Mouse (Mus musculus) cerebellum, adult 2 months (tissue): Measurements from ENCODE around the gene Smarca4.

Experiments used
- CTCF ChIP-seq: fragments of 200-500 bp; IDR thresholded peaks from 2 replicates; pipeline ENCODE4 v1.5.1; 2011; ENCODE audit warnings: low read depth, mild to moderate bottlenecking, control low read depth, low read length, moderate library complexity, borderline replicate concordance; ENCODE audit not compliant: insufficient read depth
- POLR2A ChIP-seq: fragments of 200-500 bp; IDR thresholded peaks from 2 replicates; pipeline ENCODE4 v1.6.1; 2011; ENCODE audit warnings: low read length, control low read depth, borderline replicate concordance; ENCODE audit not compliant: insufficient read depth

DNA sequence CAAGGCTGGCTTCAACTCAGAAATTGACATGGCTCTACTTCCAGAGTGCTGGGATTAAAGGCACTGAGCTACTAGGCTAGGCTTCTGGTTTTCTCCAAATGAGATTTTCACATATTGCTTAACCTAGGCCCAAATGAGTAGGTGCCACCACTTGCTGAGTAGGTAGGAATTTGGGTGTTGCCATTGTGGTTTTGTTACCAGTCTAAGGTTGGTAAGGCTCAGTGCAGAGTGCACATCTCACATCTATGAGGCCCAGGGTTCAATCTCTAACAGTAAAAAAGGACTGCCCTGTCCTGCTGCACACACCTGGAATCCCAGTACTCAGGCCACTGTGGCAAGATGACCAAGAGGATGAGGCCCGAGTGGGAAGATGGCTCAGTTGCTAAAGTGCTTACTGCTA is 30.6 kb upstream of the Smarca4 start:
- TF ChIP-seq POLR2A (no peak), CTCF (no peak)
